Mouse (Mus musculus) liver, embryonic 16.5 days (tissue): ENCODE data around the gene Hist1h2ao. TPM values are rescaled to one million over a fixed set of nuclear protein-coding genes. Genes with fewer than 3 reads are reported as not detected.
"Not testable (repeated sequence)": the region's sequence is repeated elsewhere in the genome, so short reads cannot be mapped to it uniquely, and the experiment has no call there.

Source experiments
- ATAC-seq: fragments of 200-750 bp; cut with Nextera tagmentation; 2 replicates; pipeline ENCODE4 v1.8.0; 2017; ENCODE audit warnings: low read depth, mild to moderate bottlenecking, moderate number of reproducible peaks, moderate library complexity
- H3K27ac ChIP-seq: fragments of 300-500 bp; sonication (generic); 2 replicates; pipeline ENCODE4 v1.5.1; 2014; ENCODE audit warnings: mild to moderate bottlenecking, low read length
- H3K27me3 ChIP-seq: fragments of 300-500 bp; sonication (generic); 2 replicates; pipeline ENCODE4 v1.6.1; 2014; ENCODE audit warnings: low read depth, low read length, mixed read lengths; ENCODE audit not compliant: control insufficient read depth, insufficient read depth
- H3K36me3 ChIP-seq: fragments of 300-500 bp; sonication (generic); 2 replicates; pipeline ENCODE4 v1.6.1; 2014; ENCODE audit warnings: mild to moderate bottlenecking; ENCODE audit not compliant: control insufficient read depth, insufficient read depth
- H3K4me1 ChIP-seq: fragments of 300-500 bp; sonication (generic); 2 replicates; pipeline ENCODE4 v1.6.1; 2014; ENCODE audit warnings: low read depth, low read length, mixed read lengths; ENCODE audit not compliant: control insufficient read depth
- H3K4me2 ChIP-seq: fragments of 300-500 bp; sonication (generic); 2 replicates; pipeline ENCODE4 v1.6.1; 2014; ENCODE audit warnings: low read depth, low read length, mixed read lengths
- H3K4me3 ChIP-seq: fragments of 300-500 bp; sonication (generic); 2 replicates; pipeline ENCODE4 v1.5.1; 2014; ENCODE audit warnings: low read depth, mild to moderate bottlenecking, low read length
- H3K9ac ChIP-seq: fragments of 300-500 bp; sonication (generic); 2 replicates; pipeline ENCODE4 v1.6.1; 2014; ENCODE audit warnings: low read depth, low read length
- H3K9me3 ChIP-seq: fragments of 300-500 bp; sonication (generic); replicated peaks from 2 replicates; pipeline ENCODE4 v1.6.1; 2016; ENCODE audit warnings: low read length; ENCODE audit not compliant: control insufficient read depth
- WGBS: fragments of 180-500 bp; shearing (Covaris S2); extraction: QIAGEN DNeasy Blood & Tissue Kit; methylation state at CpG from one replicate; pipeline ENCODE4 v1.1.7; 2014; ENCODE audit not compliant: insufficient replicate concordance; 5-methylcytosine and 5-hydroxymethylcytosine counted together
- polyA plus RNA-seq: library from polyadenylated mRNA; unstranded; fragments of >200 nt; fragmentation: Nextera tagmentation; extraction: Ambion mirVana; gene quantifications from 2 replicates; pipeline ENCODE4 v1.2.1, GENCODE M21; 2015

Gene Hist1h2ao
- 2.1 TPM in 1 of 2 replicates, not detected in the other for polyA plus RNA-seq

DNA sequence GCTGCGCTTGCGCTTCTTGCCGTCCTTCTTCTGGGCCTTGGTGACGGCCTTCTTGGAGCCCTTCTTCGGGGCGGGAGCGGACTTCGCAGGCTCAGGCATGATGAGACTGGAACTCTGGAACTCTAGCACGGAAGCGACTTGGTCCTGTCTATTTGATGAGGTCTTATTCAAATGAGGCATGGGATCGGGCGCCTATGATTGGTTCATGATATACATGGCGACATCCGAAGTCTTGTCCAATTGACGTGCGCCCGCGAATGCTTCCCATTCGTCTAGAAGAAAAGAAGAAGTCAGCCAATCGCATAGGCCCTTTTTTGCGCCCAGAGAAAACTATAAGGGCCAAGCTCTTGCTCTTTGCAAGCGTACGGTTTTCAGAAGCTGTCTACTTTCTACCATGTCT lies at the start of gene Hist1h2ao, which contains the start of gene Hist1h2bq:
Gene Hist1h2ao (plus strand): TSS at position 393 of the 400 bp plus-strand sequence.
Gene Hist1h2bq (minus strand): TSS at position 125 of the 400 bp plus-strand sequence.
- H3K9me3 ChIP-seq, H3K36me3 ChIP-seq, H3K4me1 ChIP-seq, H3K4me2 ChIP-seq, H3K27ac ChIP-seq, H3K9ac ChIP-seq, H3K27me3 ChIP-seq, H3K4me3 ChIP-seq: not testable (repeated sequence)
- ATAC-seq, result peak; percentile 86
- WGBS, result no CpG with 5 or more reads among the region's 23 CpGs

DNA sequence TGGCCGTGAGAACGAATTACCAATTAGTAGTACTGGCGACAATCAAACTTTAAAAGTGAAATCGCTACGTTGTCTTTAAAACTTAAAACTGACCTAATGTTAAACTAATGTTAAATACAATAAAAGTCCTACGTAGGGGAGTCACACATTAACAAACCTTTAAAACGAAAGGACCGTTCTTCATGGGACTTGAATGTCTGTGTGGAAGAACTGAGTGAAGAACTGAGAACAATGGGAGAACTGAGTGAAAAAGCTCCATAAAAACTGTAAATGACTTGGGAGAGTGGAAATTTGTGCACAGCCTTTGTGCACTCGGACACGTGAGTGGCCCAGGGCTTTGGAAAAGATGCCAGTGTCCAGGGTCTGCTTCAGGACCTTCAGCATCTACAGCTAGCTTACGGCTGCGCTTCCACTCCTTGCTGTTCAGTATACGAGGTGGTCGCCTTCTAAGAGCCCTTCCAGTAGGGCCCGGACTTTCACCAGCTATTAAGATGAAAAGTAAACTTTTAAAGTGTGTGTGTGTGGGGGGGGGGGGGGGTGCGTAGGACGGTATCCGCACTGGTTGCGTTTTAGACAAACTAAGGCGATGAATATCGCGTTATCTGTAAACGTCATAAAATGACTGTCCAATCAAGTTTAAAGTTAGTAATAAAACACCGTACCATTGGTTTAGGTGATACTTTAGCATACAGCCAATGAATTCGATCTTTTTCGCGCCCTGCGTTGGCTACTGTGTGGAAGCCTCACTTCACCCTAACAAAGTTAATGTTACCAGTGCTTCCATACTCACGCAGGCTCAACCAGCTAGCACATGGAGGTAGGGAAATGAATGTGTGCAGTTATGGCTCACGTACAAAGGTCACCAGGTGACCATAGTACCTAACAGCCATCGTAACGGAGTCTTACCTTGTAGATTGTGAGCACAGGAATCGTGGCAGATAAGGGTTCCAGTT lies 31.2 kb upstream of the Hist1h2ao start:
- H3K4me1 ChIP-seq, result peaks cover 29% of the 10 kb centered on the region
- ATAC-seq, result peak; percentile 62
- peak overlapping the region; percentile 86 for H3K9ac ChIP-seq
- WGBS, result 3% methylated on average over 33 of the region's 33 CpGs
- no peaks in the 10 kb centered on the region for H3K27me3 ChIP-seq
- no peaks in the 10 kb centered on the region for H3K9me3 ChIP-seq
- peak overlapping the region; percentile 70 for H3K4me3 ChIP-seq
- H3K4me2 ChIP-seq, result peak overlapping the region; percentile 87
- H3K36me3 ChIP-seq, result no peaks in the 10 kb centered on the region
- peak overlapping the region; percentile 99 for H3K27ac ChIP-seq

DNA sequence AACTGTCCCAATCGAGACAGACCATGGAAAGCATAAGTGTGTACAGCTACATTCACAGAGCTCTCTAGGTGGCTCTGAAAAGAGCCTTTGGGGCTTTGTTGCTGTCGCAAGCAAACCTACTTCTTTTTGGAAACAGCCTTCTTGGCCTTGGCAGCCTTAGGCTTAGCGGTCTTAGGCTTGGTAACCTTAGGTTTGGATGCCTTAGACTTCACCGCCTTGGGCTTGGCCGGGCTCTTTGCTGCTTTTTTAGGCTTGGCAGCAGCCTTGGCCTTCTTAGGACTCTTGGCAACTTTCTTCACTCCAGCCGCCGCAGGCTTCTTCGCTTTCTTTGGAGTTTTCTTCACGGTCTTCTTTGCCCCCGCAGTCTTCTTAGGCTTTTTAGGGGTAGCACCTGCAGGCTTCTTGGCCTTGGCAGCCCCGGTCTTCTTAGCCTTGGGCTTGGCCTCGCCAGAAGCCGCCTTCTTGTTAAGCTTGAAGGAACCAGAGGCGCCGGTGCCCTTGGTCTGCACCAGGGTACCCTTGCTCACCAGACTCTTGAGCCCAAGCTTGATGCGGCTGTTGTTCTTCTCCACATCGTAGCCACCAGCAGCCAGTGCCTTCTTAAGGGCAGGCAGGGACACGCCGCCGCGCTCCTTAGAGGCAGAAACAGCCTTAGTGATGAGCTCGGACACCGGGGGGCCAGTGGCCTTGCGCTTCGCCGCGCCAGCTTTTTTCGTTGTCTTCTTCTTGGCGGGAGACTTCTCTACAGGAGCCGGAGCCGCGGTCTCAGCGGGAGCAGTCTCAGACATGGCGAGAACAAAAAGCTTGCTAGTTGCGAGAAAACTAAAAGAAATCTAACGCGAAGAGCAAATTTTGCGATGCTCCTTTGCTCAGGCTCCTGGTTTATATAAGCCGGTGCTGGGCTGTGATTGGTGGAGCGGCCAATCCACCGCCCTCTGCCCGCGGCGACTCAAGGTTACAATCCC lies 30.2 kb upstream of the Hist1h2ao start, which contains the start of gene Hist1h1b:
Gene Hist1h1b (minus strand): TSS at position 859 of the 965 bp plus-strand sequence.
- Histone ChIP-seq H3K27me3 (no peaks in the 10 kb centered on the region), H3K36me3 (no peaks in the 10 kb centered on the region), H3K9me3 (no peaks in the 10 kb centered on the region), H3K27ac (peak within 1 kb of the TSS; percentile 99), H3K4me1 (peaks cover 34% of the 10 kb centered on the region), H3K4me2 (peak within 1 kb of the TSS; percentile 87), H3K9ac (peak within 1 kb of the TSS; percentile 86), H3K4me3 (peak within 1 kb of the TSS; percentile 70)
- ATAC-seq, result peak; percentile 51
- WGBS, result under 1% methylated on average over 44 of the region's 44 CpGs

DNA sequence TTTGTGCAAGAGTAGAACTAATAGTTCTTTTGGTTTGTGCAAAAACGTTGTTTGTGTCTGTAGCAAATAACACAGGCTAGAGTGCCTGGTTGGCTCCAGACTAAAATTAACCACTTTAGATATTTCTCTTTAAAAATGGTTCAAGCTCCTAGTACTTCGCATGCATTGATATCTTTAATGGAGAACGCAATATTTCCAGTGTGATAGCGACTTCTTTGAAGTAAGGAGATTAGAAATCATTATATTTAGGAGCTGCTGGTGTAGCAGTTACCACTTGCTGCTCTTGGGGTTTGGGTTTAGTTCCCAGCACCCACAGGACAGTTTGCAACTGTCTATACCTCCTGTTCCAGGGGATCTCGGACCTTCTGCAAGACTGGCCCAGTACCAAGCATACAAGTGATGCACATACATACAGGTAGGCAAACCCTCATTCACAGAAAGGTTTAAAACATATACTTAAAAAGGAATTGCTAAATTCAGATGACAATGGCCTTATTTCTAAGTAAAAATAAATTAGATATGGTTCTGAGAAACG lies 29.2 kb upstream of the Hist1h2ao start:
- 31% methylated on average over 6 of the region's 6 CpGs for whole genome bisulfite sequencing
- H3K9ac ChIP-seq, result peak overlapping the region; percentile 86
- no peaks in the 10 kb centered on the region for H3K27me3 ChIP-seq
- H3K4me1 ChIP-seq, result peaks cover 37% of the 10 kb centered on the region
- ATAC-seq, result no peak
- H3K9me3 ChIP-seq, result no peaks in the 10 kb centered on the region
- H3K4me2 ChIP-seq, result peak overlapping the region; percentile 87
- no peaks in the 10 kb centered on the region for H3K36me3 ChIP-seq
- H3K27ac ChIP-seq, result peak overlapping the region; percentile 99
- H3K4me3 ChIP-seq, result peak overlapping the region; percentile 70

DNA sequence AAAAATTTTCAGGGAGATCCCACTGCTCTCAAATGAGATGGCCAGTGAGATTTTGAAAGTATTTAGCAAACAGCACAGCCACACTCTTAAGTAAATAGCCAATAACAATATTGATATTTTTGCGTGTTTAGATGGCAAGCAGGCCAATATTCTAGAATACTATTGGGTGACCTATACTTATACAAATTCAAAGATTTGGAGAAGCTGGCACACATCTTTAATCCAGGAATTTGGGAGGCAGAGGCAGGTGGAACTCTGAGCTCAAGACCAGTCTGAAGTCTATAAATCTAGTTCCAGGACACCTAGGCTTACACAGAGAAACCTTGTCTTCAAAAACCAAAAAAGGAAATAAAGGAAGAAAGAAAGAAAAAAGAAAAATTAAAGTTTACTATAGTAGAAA lies 28.6 kb upstream of the Hist1h2ao start:
- Histone ChIP-seq H3K27ac (peak overlapping the region; percentile 89), H3K4me1 (peaks cover 32% of the 10 kb centered on the region), H3K36me3 (no peaks in the 10 kb centered on the region), H3K27me3 (no peaks in the 10 kb centered on the region), H3K9ac (peak overlapping the region; percentile 34), H3K4me3 (peak overlapping the region; percentile 44), H3K9me3 (no peaks in the 10 kb centered on the region), H3K4me2 (peak overlapping the region; percentile 72)
- WGBS, result 87% methylated on average over 1 of the region's 1 CpGs
- ATAC-seq, result no peak

DNA sequence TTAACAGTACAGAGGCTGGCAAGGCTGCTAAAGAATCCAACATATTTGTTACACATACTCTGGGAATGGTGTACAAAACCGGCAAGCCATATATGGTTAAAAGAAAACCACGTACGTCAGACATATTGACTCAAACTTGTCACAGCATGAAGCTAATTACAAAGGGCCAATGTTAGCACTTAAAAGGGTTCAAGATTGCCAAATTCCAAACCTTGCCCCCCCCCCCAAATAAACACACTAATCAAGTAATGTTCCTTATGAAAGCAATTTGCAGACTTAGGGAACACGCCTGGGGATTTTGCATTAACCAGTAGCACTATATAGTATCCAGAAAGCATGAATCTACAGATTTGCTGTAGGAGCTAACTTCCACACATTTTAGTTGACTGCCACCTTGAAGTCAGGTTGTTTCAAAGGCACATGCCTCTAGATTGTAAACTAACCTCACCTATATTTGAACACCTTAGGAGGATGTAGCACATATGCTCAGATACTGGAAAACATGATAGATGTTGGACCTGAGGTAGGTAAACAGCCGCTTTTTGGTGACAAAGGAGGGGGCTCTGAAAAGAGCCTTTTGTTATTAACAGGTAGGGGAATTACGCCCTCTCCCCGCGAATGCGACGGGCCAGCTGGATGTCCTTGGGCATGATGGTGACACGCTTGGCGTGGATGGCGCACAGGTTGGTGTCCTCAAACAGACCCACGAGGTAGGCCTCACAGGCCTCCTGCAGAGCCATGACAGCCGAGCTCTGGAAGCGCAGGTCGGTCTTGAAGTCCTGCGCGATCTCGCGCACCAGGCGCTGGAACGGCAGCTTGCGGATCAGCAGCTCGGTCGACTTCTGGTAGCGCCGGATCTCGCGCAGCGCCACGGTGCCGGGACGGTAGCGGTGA lies 27.7 kb upstream of the Hist1h2ao start:
- ATAC-seq, result peak; percentile 1; the same call in 1 of the 2 replicates
- not testable (repeated sequence) for H3K27me3 ChIP-seq, H3K36me3 ChIP-seq, H3K9me3 ChIP-seq
- Histone ChIP-seq H3K9ac (peak overlapping the region; percentile 71), H3K4me3 (peak overlapping the region; percentile 62), H3K4me2 (peak overlapping the region; percentile 82), H3K27ac (peak overlapping the region; percentile 99), H3K4me1 (peaks cover 23% of the 10 kb centered on the region)
- under 1% methylated on average over 15 of the region's 35 CpGs for WGBS

DNA sequence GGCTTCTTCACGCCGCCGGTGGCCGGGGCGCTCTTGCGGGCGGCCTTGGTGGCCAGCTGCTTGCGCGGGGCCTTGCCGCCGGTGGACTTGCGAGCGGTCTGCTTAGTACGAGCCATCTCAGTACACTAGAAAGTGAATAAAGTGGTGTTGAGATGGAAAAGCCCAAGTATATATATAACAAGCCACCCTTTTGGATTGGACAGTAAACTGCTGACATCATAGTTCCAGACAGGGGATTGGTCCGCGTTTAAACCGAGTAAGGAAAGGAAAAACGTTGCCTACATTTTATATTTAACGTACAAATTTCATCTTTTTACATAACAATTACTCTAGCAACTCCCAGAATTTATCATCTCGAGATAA lies 27.0 kb upstream of the Hist1h2ao start, which contains the start of gene Hist1h3i:
Gene Hist1h3i (minus strand): TSS at position 116 of the 363 bp plus-strand sequence.
- Histone ChIP-seq H3K27ac (peak within 1 kb of the TSS; percentile 99), H3K4me3 (peak within 1 kb of the TSS; percentile 62), H3K9me3 (no peaks in the 10 kb centered on the region), H3K4me2 (peak within 1 kb of the TSS; percentile 82), H3K9ac (peak within 1 kb of the TSS; percentile 73), H3K27me3 (no peaks in the 10 kb centered on the region), H3K4me1 (peaks cover 27% of the 10 kb centered on the region), H3K36me3 (no peaks in the 10 kb centered on the region)
- peak; percentile 49 for ATAC-seq
- WGBS, result under 1% methylated on average over 15 of the region's 20 CpGs
